Mouse (Mus musculus) kidney, adult 2 months (tissue): Measurements from ENCODE around the gene Gm10309.

Experiments used
- CTCF ChIP-seq: fragments of 200-500 bp; conservative IDR thresholded peaks from 2 replicates; pipeline ENCODE4 v1.5.1; 2011; ENCODE audit warnings: low read depth, mild to moderate bottlenecking, control low read depth, low read length, moderate library complexity, mixed read lengths; ENCODE audit not compliant: insufficient read depth, insufficient read length
- POLR2A ChIP-seq: fragments of 200-500 bp; IDR thresholded peaks from one replicate; pipeline ENCODE4 v1.6.1; 2011; ENCODE audit warnings: low read depth, low read length, control low read depth

DNA sequence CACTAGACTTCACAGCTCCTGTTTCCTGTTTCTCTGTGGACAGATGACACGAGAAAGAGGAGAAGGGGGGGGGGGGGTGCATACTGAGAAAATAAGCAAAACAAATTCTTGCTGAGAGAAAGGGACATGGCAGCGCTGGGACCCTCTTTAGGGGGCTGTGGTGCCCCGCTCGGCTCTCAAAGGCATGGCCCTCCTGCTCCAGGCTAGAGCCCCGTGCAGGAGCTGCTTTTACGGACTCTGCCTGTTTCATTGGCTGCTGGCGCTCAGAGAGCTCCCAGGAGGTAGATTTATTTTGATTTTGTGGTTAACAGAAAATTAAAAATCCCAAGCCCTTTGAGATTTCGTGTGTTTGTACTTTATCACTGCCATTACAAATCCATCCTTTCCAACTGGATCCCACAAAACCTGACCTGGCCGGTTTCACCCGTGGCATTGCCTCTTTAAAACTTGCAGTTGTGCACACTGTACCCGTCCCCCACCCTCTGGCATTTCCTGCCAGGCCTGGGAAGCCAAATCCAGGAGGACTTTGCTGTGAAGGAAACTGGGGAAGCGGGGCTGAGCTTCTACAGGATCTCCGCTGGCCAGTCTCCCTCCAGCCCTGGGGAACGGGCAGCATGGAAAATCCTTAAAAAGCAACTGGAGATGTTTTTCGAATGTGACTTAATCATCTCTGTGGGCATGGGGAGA lies 5.5 kb downstream of the Gm10309 start:
- TF ChIP-seq CTCF (no peak), POLR2A (no peak)
